Mouse (Mus musculus) brain, embryonic 14.5 days (tissue): ENCODE measurements around the gene Nbeal1. TPM values are rescaled to one million over a fixed set of nuclear protein-coding genes. Genes with fewer than 3 reads are reported as not detected.

Experiments
- DNase-seq: peaks from one replicate; pipeline ENCODE4 v3.0.0-alpha.2; 2011; ENCODE audit warnings: low read depth
- CTCF ChIP-seq: fragments of 200-500 bp; IDR thresholded peaks from 2 replicates; pipeline ENCODE4 v1.5.1; 2012; ENCODE audit warnings: inconsistent platforms, mild to moderate bottlenecking, moderate library complexity, borderline replicate concordance; ENCODE audit not compliant: insufficient read depth, insufficient read length; ENCODE audit errors: extremely low read depth
- POLR2A ChIP-seq: fragments of 200-500 bp; IDR thresholded peaks from 2 replicates; pipeline ENCODE4 v1.6.1; 2012; ENCODE audit warnings: mild to moderate bottlenecking, inconsistent platforms, borderline replicate concordance; ENCODE audit not compliant: poor library complexity, insufficient read depth, insufficient read length, severe bottlenecking; ENCODE audit errors: extremely low read depth
- polyA plus RNA-seq: library from polyadenylated mRNA; depleted of rRNA; stranded (reverse); fragments of >200 nt; gene quantifications from 2 replicates; pipeline ENCODE4 v1.2.3, GENCODE M21; 2012; rRNA removed

The Nbeal1 gene
- polyA plus RNA-seq, 1 experiment, result 8.5 TPM

- no peak for DNase-seq
These were observed 164.3 kb downstream of the Nbeal1 start for GRCm38 (mm10) chr1:60344670-60345069.

DNA sequence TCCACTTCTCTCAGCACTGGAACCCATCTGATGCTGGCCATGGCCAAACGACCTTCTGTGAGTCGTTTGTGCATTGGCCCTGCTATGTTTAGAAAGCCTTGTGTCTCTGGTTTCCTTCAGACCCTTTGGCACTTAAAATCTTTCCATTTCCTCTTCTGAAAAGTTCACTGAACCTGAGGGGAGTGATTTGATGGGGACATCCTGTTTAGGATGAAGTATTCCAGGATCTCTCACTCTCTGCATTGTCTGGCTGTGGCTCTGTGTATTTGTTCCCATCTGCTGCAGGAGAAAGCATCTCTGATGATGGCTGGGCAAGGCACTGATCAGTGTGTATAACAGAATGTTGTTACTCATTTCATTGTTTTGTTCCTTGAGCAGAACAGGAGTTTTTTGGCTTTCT, 165.3 kb downstream of the Nbeal1 start:
- no peak for TF ChIP-seq POLR2A
- no peak for TF ChIP-seq CTCF
- no peak for DNase-seq

More at GRCm38 (mm10) chr1:60344670-60345069, 164.3 kb downstream of the Nbeal1 start:
- TF ChIP-seq CTCF, result no peak
- no peak for TF ChIP-seq POLR2A

GRCm38 (mm10) chr1:60352786-60353185, 172.4 kb downstream of the Nbeal1 start:
- TF ChIP-seq POLR2A, result no peak
- no peak for TF ChIP-seq CTCF
- no peak for DNase-seq

DNA sequence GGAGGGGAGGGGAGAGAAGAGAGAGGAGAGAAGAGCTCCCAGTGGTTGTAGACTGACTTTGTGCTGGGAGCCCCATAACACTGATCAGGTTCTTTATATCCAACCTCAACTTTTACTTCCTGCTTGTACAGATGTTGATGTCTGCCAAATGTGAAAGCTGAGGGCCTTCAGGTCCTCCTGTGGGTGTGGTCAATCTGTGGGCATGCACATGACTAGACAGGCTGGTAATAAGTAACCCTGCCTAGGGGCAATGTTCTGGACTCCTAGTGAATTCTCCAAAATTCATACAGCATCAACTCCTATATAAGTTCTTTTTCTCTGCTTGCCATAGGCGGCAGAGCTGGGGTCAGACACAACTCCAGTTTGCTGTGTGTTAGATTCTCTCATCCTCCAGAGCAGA, 181.2 kb downstream of the Nbeal1 start:
- no peak for DNase-seq
- TF ChIP-seq CTCF (no peak), POLR2A (no peak)

DNA sequence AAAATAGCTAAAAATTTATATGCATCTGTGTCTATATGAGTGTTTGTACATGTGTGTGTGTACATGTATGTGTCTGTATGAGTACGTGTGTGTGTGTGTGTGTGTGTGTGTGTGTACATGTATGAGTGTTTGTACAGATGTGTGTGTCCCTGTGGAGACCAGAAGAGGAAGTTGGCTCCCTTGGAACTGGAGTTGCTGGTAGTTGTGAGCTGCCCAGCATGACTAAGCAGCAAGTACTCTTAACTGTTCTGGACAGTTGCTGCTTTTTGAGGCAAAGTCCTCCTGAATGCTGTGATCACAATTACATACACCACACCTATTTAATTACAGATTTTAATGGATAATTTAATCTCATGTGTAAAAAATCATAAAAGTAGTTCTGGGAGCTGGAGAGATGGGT, 196.2 kb downstream of the Nbeal1 start:
- no peak for TF ChIP-seq POLR2A
- TF ChIP-seq CTCF, result no peak
- DNase-seq, result no peak

GRCm38 (mm10) chr1:60381910-60382309, 201.5 kb downstream of the Nbeal1 start:
- no peak for DNase-seq
- TF ChIP-seq POLR2A, result no peak
- no peak for TF ChIP-seq CTCF

Other genes starting within 250 kb of the Nbeal1 start
- gene Ica1l, start 137.4 kb upstream of the Nbeal1 start, polyA plus RNA-seq, result 19.7 and 27.7 TPM in 2 replicates
- 7.1 and 8.3 TPM in 2 replicates for gene Carf, start 82.4 kb upstream of the Nbeal1 start, polyA plus RNA-seq
- 18.5 and 19.0 TPM in 2 replicates for gene Wdr12, start 82.0 kb upstream of the Nbeal1 start, polyA plus RNA-seq
- gene Cyp20a1, start 162.7 kb downstream of the Nbeal1 start, polyA plus RNA-seq, result 11.0 and 13.5 TPM in 2 replicates
- 65.4 and 89.2 TPM in 2 replicates for gene Abi2, start 229.0 kb downstream of the Nbeal1 start, polyA plus RNA-seq